Mouse (Mus musculus) mouse trophoblast stem cell (cell line): ENCODE data around the gene Sigirr.

Source experiments
- in situ Hi-C, 2 experiments: fragments of 300-500 bp; cut with MseI, MboI; formaldehyde crosslinking; loops; 2 replicates in 1 of 2; 3 replicates in 1 of 2; pipeline ENCODE4 v1.15.1; 2025

Sigirr gene

GRCm38 (mm10) chr7:141099911-141100691, at the start of gene Sigirr:
TSS of gene Sigirr (minus strand) at chr7:141100572.
- in situ Hi-C loops = no loop called here

GRCm38 (mm10) chr7:141148639-141149038, 48.3 kb upstream of the Sigirr start:
- in situ Hi-C loops = no loop called here

- in situ Hi-C loops = no loop called here
Measured at GRCm38 (mm10) chr7:141147044-141147443, 46.7 kb upstream of the Sigirr start.

GRCm38 (mm10) chr7:141146043-141146595, 45.7 kb upstream of the Sigirr start:
- in situ Hi-C loops = no loop called here

GRCm38 (mm10) chr7:141145403-141145802, 45.0 kb upstream of the Sigirr start:
- in situ Hi-C loops = no loop called here

- in situ Hi-C loops = no loop called here
Measured at GRCm38 (mm10) chr7:141144650-141145049, 44.3 kb upstream of the Sigirr start.

GRCm38 (mm10) chr7:141143861-141144260, 43.5 kb upstream of the Sigirr start:
- in situ Hi-C loops = no loop called here

- in situ Hi-C loops = no loop called here
Measured at GRCm38 (mm10) chr7:141143112-141143511, 42.7 kb upstream of the Sigirr start.

- in situ Hi-C loops = no loop called here
Measured at GRCm38 (mm10) chr7:141141326-141141725, 41.0 kb upstream of the Sigirr start.

- in situ Hi-C loops = no loop called here
Measured at GRCm38 (mm10) chr7:141131904-141132755, 31.8 kb upstream of the Sigirr start.

GRCm38 (mm10) chr7:141131024-141131820, 30.9 kb upstream of the Sigirr start:
- in situ Hi-C loops = no loop called here

- in situ Hi-C loops = no loop called here
Measured at GRCm38 (mm10) chr7:141123517-141123856, 23.1 kb upstream of the Sigirr start.

GRCm38 (mm10) chr7:141122689-141123516, 22.5 kb upstream of the Sigirr start:
- in situ Hi-C loops = no loop called here

GRCm38 (mm10) chr7:141122245-141122644, 21.9 kb upstream of the Sigirr start, which contains the start of gene Ptdss2:
TSS of gene Ptdss2 (plus strand) at chr7:141122382.
- in situ Hi-C loops = no loop called here

- in situ Hi-C loops = no loop called here
Measured at GRCm38 (mm10) chr7:141121051-141121531, 20.7 kb upstream of the Sigirr start.

- in situ Hi-C loops = no loop called here
Measured at GRCm38 (mm10) chr7:141120605-141121004, 20.2 kb upstream of the Sigirr start.

- in situ Hi-C loops = no loop called here
Measured at GRCm38 (mm10) chr7:141119487-141119886, 19.1 kb upstream of the Sigirr start.

GRCm38 (mm10) chr7:141117636-141118035, 17.3 kb upstream of the Sigirr start, which contains the start of gene Ano9:
TSS of gene Ano9 (minus strand) at chr7:141117806.
- in situ Hi-C loops = no loop called here

GRCm38 (mm10) chr7:141115874-141116273, 15.5 kb upstream of the Sigirr start:
- in situ Hi-C loops = no loop called here

- in situ Hi-C loops = no loop called here
Measured at GRCm38 (mm10) chr7:141103161-141103560, 2.8 kb upstream of the Sigirr start.
